In the genomic region with DNA sequence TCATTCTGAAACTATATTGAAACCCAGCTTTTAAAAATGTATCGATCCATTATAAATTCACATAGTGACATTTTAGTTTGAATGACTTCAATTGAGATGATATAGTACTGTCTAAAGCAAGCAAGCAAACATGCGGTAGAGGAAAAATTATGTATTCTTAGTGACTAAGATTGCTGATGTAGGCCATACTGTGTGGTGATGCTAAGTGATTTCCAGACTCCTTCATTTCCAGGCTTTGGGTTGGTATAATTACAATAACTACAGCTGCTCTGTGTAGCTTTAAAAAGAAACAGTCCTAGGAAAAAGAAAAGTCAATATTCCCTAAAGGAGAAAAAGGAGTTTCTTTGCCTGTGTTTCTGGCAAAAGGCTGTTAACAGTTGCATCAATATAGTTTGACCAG, we compare ENCODE assay signal across 17 mouse cellular contexts.
"Had no signal": no experiment of that assay in that cellular context is flagged by ENCODE, and none has a peak within 500 bp of the region (broad histone marks: within the 10 kb centered on the region; RNA-seq: fewer than 3 reads in every experiment).

No protein-coding gene starts in this region.

- H3K4me2 ChIP-seq: lung, embryonic 15.5 days; midbrain, embryonic 13.5 days; midbrain, embryonic 15.5 days; neural tube, embryonic 12.5 days; stomach, embryonic 15.5 days had no signal

- H3K9ac ChIP-seq: liver, postnatal 0 days; lung, embryonic 15.5 days; midbrain, embryonic 13.5 days; midbrain, embryonic 15.5 days; neural tube, embryonic 12.5 days; stomach, embryonic 15.5 days had no signal

- DNase-seq: liver, postnatal 0 days; lung, adult 2 months; lung, postnatal 14 days; lung, postnatal 36 days; right cerebral cortex, postnatal 14 days; thymus, adult 2 months; thymus, postnatal 25 days; thymus, postnatal 4 days had no signal

- ATAC-seq: liver, postnatal 0 days; lung, postnatal 0 days; midbrain, embryonic 13.5 days; midbrain, embryonic 15.5 days had no signal

- H3K27me3 ChIP-seq: lung, embryonic 15.5 days; megakaryocyte, embryonic 14.5 days; midbrain, embryonic 13.5 days; midbrain, embryonic 15.5 days; neural tube, embryonic 12.5 days; stomach, embryonic 15.5 days had no signal

- H3K9me3 ChIP-seq: lung, embryonic 15.5 days; midbrain, embryonic 13.5 days; midbrain, embryonic 15.5 days; neural tube, embryonic 12.5 days; stomach, embryonic 15.5 days had no signal

- H3K4me3 ChIP-seq: lung, embryonic 15.5 days; megakaryocyte, embryonic 14.5 days; midbrain, embryonic 13.5 days; midbrain, embryonic 15.5 days; neural tube, embryonic 12.5 days; stomach, embryonic 15.5 days had no signal

- H3K27ac ChIP-seq: lung, embryonic 15.5 days; macrophage; midbrain, embryonic 13.5 days; midbrain, embryonic 15.5 days; neural tube, embryonic 12.5 days; stomach, embryonic 15.5 days; stomach, postnatal 0 days had no signal

- H3K36me3 ChIP-seq: lung, embryonic 15.5 days; midbrain, embryonic 13.5 days; midbrain, embryonic 15.5 days; neural tube, embryonic 12.5 days; stomach, embryonic 15.5 days had no signal

- H3K4me1 ChIP-seq: megakaryocyte, embryonic 14.5 days; midbrain, embryonic 13.5 days; midbrain, embryonic 15.5 days; neural tube, embryonic 12.5 days; stomach, embryonic 15.5 days had no signal
